Mouse (Mus musculus) neural tube, embryonic 10.5 days (tissue): ENCODE measurements around the gene Nol4l.
"Not testable (repeated sequence)": the region's sequence is repeated elsewhere in the genome, so short reads cannot be mapped to it uniquely, and the experiment has no call there.

Source experiments
- DNase-seq: peaks from one replicate; pipeline ENCODE4 v3.0.0-alpha.2; 2017; ENCODE audit warnings: low spot score; ENCODE audit errors: extremely low spot score

Gene Nol4l

DNA sequence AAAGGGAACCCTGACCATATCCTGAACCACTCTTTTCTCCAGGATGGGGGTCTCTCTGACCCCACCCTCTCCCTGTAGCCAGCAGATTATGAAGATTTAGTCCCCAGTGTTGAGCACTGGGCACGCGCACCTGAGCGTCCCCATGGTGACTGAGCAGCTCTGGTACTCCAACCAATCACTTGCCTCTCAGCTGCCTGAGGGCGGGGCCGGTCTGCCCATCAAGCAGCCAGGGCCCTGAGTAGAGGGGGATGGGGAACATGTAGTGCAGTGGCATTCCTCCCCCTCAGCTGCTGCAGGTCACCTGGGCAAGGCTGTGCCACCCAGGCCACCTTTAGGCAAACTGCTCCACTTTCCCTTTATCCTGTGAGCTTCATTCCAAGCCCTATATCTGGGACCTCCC is 107.7 kb downstream of the Nol4l start:
- no peak for DNase-seq

DNA sequence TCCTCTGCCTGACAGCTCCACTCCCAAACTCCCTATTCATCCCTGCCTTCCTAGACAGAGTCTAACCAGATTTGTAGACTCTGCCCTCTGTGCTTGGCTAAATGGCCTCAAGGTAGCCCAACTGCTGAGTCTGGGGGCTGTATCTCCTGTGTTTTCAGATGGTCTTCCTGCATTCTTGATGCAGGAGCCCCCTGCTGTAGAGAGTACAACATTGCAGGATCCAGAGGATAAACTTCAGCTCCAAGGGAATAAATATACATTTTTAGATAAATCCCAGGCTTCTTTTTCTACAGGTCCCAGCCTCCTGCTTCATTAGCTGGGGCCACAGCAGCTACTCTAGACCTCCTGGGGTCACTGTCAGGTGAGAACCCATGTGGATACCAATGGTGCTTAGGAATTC is 108.5 kb downstream of the Nol4l start:
- no peak for DNase-seq

DNA sequence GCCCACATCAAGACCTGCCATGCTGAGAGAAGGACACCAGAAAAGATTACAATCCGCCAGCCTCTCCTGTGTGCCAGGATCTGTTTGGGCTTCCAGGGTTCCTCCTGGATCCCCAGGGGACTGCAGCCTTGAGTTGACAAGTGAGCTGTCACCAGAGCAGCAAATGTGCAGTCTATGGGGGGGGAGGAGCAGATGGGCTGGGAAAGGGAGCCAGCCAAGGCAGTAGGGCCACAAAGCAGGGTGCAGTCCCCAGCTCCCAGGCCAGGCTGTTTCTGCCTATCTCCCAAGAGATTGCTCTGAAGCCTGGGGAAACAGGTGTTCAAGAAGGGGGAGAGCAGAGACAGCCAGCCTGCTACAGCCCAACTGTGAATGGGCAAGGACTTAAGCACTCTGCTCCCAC is 111.4 kb downstream of the Nol4l start:
- no peak for DNase-seq

DNA sequence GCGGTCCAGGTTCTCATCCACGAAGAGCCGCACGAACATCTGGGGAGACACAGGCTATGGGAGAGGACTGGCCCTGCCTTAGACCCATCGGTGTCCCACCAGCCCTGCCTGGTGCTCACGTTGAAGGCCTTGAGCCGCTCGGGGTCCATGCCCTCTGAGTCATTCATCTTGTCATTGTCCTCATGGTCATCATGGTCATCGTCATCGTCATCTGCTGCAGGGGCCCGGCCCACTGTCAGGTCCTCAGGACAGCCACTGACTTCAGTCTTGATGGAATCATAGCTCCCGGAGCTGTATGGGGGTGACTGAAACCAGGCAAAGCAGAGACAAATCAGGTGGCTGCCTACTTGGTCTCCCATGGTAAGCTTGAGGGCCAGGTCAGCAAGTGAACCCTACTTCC is 111.9 kb downstream of the Nol4l start:
- no peak for DNase-seq

DNA sequence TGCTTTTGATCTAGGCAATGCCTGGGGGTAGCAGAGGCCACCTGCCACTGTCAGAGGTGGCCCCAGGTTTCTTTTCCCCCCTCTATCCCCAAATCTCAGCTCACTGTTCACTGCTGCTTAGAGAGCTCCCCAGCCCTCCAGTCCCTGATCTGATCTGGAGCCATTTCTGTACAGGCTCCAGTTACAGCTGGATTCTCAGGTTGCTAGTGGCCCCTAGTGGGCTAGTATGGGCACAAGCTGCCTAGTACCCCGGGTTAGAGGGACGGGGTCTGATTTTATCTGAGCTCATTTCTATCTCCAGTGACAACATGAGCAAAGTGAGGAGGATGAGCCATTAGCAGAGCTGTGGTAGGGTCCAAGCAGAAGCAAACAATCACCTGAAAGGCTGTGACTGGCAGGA is 115.2 kb downstream of the Nol4l start:
- DNase-seq: no peak

DNA sequence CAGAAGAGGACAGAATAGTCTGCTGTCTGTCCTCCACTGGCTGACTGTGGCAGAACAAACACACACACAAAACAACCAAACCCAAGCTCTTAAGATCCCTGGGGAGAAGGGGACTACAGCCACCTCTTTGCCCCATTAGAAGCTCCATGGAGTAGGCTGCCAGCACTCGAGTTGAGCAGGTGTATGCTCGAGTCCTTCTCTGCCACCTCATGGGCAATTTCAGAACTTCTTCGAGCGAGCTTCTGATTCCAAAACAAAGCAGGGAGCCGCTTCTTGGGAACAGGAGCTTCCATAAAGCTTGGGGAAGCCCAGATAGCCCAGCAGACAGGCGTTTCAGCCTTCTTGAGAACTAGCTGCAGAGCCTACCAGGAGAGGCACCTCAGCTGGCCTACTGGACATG is 117.2 kb downstream of the Nol4l start:
- DNase-seq: no peak

DNA sequence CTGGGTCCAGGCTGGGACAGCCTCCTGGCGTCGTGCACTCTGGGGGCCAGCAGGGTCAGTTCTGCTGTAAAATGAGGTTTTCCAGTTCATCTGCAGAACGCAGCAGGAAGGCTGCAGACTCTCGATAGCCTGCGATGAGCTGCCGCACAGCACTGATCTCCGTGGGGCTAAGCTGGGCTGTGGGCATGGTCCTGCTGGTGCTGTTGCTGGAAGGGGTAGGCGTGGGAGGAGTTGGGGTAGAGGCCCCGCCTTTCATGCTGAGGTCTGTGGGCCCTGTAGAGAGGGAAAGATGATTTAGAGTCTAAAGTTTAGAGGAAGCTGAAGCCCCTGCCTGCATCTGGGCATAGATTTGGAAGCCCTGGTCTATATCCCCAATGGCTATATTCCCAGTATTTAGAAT is 118.2 kb downstream of the Nol4l start:
- no peak for DNase-seq

DNA sequence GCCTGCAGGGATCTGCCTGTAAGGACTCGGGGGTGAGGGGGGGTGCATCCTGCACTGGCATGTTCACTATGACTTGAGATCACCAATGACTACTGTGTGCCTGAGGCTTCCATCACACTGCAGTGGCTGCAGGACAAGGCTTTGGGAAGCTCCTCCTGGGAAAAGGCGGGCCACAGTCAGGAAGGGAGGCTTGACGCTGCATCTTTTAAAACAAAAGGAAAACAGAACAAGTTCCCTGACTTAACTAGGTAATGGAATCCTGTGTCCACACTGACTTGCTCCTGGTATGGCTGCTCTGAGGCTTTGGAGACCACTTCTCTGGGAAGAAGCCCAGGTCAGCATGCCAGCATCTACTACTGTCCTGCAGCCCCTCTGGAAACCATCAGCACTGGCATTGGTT is 120.8 kb downstream of the Nol4l start:
- DNase-seq: no peak

DNA sequence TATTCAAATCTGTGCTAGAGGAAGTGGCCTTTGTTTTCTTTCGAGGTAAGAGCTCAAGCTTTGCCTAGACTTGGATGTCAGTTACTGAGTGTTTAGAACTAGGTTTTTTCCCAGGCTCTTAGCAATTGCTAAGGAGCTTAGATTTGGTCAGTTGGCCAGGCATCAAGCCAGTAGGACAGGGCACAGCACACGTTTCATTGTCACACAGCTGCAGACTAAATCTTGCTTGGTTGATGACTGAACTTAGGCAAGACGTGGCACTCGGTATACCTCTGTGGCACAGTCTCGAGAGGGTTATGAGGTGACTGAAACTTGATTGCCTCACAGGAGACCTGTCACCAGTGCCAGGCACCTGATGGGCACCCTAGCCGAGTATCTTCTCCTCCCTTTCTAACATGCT is 122.9 kb downstream of the Nol4l start:
- DNase-seq: no peak

DNA sequence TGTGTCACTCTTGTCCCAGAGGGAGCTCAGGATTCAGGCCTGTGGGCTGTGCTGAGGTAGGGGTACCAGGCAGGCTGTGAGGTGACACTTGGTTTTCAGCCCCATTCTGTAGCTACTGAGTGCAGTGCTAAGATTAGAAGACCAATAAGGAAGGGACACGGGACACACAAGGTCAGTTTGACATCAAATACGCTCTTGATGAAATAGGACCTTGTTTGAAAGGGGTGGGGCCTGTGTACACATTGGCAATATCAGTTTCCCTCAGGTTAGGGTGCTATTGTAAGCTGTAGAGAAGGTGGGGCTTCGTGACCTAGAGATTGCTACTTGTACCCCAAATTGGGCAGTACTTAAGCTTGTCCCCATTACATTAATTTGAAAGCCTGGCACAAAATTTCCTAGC is 124.9 kb downstream of the Nol4l start:
- no peak for DNase-seq

DNA sequence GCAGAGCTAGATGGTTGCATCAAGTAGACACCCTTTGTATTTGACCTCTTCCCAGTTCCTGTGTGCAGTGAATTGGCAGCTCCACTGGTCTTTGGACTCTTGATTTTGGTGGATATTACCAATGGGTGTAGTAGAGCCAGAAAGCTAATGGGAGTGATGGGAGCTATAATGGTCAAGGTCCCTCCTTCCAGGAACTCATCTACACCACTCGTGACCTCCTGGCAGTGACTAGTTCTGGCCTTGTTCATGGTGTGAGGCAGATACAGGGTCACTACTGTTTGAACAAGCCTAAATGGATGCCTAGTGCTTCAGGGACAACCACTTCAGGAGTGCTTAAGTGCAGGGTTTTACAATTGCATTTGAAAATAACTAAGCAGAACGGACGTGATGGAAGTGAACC is 125.7 kb downstream of the Nol4l start:
- no peak for DNase-seq

DNA sequence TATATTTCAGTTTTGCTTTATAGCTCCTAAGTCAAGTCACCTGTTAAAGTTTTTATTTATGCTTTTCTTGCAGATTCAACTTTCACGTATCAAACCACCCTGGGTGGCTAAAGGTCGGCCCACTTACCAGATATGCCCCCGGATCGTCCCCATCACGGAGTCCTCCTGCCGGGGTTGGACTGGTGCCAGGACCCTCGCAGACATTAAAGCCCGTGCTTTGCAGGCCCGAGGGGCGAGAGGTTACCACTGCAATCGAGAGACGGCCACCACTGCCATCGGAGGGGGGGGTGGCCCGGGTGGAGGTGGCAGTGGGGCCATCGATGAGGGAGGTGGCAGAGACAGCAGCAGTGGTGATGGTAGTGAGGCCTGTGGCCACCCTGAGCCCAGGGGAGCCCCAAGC is 130.6 kb downstream of the Nol4l start:
- DNase-seq: no peak

DNA sequence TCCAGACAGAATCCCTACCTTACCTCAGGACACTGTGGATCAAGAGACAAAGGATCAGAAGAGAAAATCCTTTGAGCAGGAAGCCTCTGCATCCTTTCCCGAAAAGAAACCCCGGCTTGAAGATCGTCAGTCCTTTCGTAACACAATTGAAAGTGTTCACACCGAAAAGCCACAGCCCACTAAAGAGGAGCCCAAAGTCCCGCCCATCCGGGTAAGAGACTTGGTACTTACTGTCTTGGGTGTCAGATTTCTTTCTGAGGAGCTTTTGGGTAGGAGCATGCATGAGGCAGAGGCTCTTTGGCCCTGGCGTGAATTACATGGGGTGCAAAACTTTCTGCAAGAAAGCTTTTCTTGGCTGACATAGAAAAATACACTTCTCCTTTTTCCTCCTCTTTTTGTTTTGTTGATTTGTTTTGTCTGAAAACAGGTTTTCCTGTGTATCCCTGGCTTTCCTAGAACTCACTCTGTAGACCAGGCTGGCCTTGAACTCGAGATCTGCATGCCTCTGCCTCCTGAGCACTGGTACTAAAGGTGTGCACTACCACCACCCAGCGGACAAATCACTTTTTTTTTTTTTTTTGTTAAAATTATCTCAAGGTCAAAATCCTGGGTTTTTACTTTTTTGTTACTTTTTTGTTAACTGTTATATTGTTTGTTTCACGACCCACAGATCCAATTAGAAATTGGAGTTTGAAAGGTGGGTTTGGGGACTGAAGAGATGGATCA is 131.8 kb downstream of the Nol4l start:
- DNase-seq: no peak

DNA sequence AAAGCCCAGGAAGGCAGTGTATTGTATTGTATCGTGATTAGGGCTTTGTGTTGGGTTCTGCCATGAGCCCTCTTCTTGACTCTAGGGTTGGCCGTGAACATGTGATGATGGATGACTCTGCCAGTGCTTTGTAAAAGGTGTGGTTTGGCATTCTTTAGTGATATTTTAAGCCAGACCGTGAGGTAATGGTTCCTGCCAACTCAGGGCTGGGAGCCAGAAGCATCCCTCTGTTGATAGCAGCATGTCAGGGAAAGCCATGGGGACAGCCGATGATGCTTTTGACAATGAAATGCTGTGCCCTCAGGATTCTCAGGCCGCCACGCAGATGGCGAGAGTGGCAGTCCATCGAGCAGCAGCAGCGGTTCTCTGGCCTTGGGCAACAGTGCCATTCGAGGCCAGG is 136.7 kb downstream of the Nol4l start:
- DNase-seq: no peak

DNA sequence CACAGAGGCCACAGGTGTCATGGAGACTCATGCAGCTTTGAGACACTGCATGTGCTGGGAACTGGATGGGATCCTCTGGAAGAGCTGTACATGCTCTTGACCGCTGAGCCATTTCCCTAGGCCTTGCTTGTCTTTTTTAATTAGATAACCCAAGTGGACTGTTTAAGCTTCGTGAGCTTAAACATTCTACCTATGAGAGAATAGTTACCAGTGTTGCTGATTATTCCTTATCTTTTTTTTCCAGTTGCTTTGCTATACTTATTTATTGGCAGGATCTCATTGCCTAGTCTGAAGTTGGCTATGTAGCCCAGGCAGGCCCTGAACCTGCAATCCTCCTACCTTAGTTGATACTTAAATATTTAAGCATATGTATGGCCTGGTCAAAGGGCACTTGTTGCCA is 139.9 kb downstream of the Nol4l start:
- no peak for DNase-seq

DNA sequence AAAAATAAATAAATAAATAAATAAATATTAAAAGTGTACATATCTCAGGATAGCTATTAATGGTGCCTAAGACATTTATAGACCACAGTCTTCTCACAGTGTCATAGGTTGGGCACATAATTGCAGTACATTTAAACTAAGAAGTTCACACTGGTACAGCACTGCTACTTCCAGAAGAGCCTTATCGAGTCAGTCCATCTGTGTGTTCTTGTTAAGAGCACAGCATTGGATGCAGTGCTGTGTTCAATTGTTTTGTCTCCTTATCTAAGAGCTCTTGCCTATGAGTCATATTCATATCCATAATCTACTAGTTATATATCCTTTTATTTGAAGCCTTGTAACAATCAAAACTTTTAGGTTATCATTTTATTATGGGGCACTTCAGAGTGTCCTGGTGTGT is 149.3 kb downstream of the Nol4l start:
- no peak for DNase-seq

DNA sequence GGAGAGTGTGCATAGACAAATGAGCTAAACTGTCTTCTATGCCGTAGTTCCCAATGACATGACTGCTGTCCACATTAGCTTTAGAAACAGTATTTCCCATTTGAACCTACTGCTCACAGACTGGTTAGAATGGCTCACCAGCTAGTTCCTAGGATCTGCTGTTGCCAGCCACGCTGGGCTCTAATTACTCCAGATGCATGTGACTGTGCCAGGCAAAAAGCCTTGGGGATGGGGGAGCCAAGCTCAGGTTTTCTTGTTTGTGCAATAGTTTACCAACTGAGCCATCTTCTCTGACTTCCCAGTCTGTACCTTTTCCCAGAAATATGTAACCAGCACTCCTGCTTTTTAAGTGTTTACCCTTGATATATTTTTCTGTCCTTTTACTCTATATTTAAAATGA is 154.4 kb downstream of the Nol4l start:
- no peak for DNase-seq

DNA sequence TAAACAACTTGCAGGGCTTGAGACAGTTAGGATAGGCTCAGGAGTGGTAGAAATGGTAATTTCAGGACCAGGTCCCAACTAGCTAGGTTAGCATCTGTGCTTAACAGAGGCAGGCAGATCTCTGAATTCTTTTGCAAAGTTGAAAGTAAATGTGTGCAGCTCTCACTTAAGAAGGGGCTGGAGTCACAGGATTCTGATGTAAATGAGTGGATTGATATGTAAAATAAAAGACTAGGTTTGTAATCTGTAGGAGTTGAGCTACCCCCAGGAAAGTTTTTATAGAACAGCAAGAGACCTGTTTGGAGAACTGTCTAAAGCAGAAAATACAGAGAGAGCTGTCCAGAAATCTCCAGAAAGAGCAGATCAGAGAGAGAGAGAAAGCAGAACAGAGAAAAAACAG is 158.9 kb downstream of the Nol4l start:
- no peak for DNase-seq

DNA sequence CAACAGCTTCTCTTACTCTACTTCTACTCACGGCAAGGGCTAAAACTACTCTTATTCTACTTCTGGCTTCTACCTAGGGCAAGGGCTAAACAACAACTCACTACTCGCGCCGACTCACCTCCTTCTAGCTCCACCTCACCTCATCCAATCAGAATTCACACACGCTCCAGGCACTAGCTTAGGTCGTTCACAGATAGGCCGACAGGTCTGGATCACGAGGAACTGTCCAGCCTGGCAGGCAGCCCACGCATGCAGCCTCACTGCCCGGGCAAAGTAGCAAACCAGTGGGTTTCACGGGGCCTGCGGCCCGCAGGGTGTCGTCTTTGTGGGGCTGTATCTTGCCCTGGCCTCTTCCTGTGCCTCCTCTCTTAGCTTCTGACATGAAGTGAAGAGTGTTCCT is 165.2 kb downstream of the Nol4l start:
- not testable (repeated sequence) for DNase-seq

DNA sequence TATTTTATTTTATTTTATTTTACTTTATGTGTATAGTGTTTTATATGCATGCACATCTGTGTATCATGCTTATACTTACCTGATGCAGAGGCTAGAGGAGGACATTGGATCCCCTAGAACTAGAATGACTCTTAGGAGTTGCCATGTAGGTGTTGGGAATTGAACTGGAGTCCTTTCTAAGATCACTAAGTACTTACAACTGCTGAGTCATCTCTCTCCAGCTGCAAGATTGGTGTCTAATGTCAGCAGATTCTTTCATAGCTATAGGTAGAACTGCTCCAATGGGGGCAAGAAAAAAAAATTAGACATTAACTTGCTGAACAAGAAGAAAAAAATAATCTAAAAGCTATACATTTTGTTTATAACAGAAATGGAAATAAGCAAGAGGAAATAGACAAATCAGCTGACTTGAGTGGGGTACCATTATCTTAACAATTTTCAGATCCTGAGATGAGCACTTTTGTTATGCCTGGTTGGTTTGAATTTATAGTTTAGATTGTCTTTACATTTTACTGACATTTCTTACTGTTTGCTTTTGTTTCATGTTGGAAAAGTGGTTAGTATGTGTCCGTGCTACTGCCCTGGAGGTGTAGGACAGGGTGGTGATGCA is 168.6 kb downstream of the Nol4l start:
- no peak for DNase-seq
